Mouse (Mus musculus) 3T3-L1 (cell line): ENCODE measurements around the gene Fancc.

ENCODE experiments used
- DNase-seq: peaks from one replicate; pipeline ENCODE4 v3.0.0-alpha.2; 2015; ENCODE audit warnings: low read depth, low spot score

Fancc gene

GRCm38 (mm10) chr13:63294359-63295193, 202.5 kb downstream of the Fancc start:
- DNase-seq: no peak

DNA sequence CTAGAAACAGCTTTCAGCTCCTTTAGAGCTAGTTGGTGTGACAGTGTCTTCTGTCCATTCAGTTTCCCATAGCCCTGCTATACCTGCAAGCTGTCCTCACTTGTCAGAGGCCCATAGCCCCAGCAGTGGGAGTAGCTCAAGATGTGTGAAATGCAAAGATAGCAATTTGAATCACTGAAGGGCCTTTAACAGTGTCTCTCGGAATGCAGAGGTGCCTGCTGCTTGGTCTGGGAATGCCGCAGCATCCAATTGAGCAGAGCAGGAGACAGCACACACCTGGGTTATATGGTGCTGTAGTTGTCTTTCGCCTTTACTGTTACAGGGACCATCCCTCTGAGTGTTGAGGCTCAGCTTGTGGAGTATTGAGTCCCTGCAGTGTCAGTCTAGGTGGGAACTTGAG, 203.4 kb downstream of the Fancc start:
- DNase-seq: no peak

DNA sequence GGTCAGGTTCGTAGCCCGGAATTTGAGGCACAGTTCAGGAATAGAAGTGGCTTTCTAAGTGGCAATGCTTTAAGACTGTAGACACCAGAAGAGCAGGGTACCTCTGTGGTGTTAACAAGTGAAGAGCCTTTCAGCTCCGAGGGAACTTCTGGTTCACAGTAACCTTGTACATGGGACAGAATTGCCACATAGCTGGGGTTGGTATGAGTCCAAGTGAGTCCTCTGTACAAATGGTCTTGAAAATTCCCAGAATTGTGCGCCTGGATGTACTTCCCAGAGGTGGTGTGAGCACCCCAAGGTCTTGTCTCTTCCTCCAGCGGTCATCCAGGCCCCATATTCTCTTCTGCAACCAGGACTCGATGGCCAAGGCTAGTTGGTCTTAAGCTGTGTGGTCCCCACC, 206.1 kb downstream of the Fancc start:
- no peak for DNase-seq

DNA sequence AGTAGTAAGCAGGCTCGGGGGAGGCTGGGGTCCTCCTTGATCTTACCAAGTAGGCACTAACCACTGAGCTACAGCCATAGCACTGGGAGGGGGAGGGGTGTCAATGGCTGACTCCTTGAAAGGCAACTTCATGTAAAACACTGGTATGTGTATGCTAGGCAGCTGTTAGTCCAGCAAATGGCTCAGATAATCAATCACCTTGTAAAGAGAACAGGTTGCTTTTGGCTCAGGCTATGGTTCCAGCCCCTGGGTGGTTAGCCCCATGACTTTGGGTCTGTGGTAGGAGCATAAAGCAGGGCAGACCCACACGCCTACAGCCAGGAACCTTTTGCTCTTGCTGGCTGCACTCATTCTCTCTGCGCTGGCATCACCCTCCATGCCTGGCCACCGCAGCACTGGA, 207.0 kb downstream of the Fancc start:
- no peak for DNase-seq

GRCm38 (mm10) chr13:63289687-63290086, 207.4 kb downstream of the Fancc start:
- DNase-seq: no peak

DNA sequence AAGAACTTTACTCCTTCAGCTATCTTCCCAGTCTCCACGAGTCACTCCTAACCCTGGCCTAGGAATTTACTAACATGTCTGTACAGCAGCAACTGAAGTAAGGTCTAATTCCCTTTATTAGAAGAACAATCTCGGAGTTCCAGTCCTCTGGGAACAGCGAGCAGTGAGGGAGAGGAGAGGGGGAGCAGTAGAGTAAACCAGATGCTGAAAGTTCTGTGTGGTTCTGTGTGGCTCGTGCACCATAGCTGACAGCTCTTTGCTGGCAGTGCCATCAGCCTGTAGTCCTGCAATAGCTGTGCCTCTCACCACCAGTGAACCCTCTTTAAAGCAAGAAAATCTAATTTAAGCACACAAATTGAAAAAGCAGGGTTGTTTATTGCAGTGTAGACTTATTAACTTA, 207.9 kb downstream of the Fancc start:
- no peak for DNase-seq

GRCm38 (mm10) chr13:63286483-63287102, 210.5 kb downstream of the Fancc start:
- no peak for DNase-seq

GRCm38 (mm10) chr13:63284748-63285147, 212.3 kb downstream of the Fancc start:
- no peak for DNase-seq

GRCm38 (mm10) chr13:63283236-63283635, 213.8 kb downstream of the Fancc start:
- no peak for DNase-seq

DNA sequence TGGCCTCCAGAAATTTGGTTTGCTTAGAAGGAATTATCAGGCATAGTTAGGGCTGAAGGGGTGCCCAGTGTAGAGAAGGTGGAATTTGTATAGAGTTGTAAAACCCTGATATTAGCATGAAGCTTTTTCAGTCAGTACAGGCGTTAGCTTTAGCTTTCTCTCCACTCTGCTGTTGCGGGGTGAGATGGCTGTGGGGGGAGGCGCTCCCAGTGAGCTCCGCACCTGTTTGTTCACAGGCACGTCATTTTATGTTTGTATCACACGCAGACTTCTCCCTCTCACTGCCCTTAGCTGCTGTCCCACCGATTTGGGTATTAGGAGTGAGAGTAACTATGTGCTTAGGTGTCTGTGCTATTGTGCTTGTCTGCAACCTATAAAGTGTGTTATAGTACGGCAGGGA, 215.9 kb downstream of the Fancc start:
- no peak for DNase-seq

DNA sequence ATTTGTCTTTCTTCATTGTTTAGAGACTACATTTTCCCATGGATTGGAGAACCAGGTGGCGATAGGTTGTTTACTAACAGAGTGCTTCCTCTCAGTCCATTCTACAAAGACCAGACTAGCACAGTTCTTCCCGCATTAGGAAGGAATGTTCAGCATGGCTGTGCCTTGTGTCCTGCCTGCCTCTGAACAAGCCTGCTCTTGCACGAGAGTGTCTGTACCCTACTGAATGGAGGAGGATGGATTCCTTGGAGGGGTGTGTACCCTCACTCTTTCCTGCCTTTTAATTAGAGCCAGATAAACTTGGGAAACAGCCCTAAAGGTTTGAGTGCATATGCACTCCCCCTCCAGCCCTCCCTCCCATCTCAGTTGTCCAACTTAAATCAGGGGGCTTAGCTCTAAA, 216.7 kb downstream of the Fancc start:
- no peak for DNase-seq

DNA sequence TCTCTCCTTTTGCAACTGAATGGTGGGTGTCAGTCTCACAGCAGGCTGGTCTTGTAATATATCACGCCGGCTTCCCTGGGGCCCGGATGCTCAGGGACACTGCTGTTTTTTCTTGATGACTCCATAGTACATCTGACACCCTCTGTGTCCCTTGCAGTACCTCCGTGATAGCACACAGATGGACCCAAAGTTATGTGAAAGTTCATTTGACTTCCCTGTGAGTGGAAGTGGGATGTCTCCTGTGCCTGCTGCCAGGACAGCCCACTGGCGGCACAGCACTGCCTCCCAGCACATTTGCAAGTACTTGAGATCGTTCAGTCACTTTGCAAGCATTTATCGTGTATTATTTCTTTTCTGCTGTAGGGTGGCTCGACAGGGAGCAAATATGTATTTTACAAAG, 217.3 kb downstream of the Fancc start:
- DNase-seq: no peak

- no peak for DNase-seq
Measured at GRCm38 (mm10) chr13:63278796-63279475, 218.1 kb downstream of the Fancc start.

- no peak for DNase-seq
Measured at GRCm38 (mm10) chr13:63278141-63278631, 218.9 kb downstream of the Fancc start.

DNA sequence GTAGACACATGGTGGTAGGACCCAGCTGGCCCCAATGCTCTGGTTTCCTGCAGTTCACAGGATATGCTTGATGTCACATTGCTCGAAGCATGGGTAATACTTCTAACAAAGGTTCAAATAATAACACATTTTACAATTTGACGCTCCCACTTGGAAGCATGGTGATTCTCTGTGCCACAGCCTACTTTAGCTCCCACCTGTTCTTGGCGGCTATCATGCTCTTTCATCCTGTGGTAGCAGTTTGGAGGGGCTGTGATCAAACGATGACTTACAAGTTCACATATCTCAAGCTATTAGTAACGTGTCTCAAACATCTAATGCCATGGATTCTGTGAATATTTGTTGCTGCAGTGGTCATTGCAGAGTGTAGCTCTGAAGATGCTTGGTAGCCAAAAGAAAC, 219.8 kb downstream of the Fancc start:
- DNase-seq: no peak

- DNase-seq: no peak
Measured at GRCm38 (mm10) chr13:63276389-63276788, 220.7 kb downstream of the Fancc start.

- no peak for DNase-seq
Measured at GRCm38 (mm10) chr13:63274488-63275166, 222.5 kb downstream of the Fancc start.

GRCm38 (mm10) chr13:63273859-63274258, 223.2 kb downstream of the Fancc start:
- no peak for DNase-seq

DNA sequence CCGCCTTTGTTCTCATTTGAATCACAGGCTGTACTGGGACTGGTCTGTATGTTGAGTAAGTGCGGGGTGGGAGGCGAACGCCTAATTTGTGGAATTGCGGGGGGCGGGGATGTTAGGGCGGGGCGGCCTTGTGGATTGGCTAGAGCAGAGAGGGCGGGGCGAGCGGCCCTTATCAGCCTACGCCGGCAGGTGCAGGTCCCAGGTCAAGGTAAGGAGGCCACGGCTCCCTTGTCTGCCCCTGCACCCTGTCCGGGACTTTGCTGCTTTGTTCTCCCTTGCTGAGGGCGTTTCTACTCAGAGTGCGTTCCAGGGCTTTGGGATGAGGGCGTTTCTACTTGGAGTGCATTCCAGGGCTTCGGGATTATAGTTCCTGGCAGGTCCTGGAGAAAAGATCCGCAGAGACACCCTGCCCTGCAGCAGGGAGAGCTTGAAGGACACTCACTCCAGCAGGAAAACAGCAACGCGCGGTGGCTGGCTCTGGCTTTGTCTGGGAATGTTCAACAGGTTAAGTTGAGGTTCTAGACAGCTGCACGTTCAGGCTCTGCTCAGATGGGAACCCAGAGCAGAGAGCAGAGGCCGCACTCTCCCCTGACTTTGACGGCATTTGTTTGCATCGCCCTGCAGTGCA, 224.4 kb downstream of the Fancc start:
- no peak for DNase-seq

GRCm38 (mm10) chr13:63272017-63272601, 225.0 kb downstream of the Fancc start:
- DNase-seq: no peak

DNA sequence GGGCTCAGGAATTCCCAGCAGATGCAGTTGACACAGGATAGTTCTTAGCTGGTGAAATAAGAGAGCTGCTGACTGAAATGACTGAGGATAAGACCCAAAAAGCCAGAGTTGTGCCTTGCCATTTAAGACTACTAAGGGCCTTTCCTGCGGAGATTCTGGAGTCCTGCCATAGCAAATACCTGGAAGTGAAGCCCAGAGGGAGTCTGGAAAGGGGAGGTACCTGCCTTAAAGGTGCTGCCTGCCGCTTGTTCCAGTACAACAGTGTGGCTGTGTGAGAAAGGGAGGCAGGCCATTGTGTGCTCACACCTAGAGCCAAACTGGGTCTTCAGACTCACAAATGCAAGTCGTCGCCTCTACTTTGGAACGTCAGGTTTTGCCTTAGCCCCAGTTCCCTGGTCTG, 226.9 kb downstream of the Fancc start:
- no peak for DNase-seq
